Mouse (Mus musculus) brain, embryonic 14.5 days (tissue): ENCODE measurements at regions not wholly inside any gene's neighbourhood (a gene's known extent, or its start where the extent isn't known, plus 50 kb on each side); places are given as distances from the start of the nearest gene placed in this dataset.

ENCODE experiments used
- CTCF ChIP-seq: fragments of 200-500 bp; IDR thresholded peaks from 2 replicates; pipeline ENCODE4 v1.5.1; 2012; ENCODE audit warnings: inconsistent platforms, mild to moderate bottlenecking, moderate library complexity, borderline replicate concordance; ENCODE audit not compliant: insufficient read depth, insufficient read length; ENCODE audit errors: extremely low read depth
- POLR2A ChIP-seq: fragments of 200-500 bp; IDR thresholded peaks from 2 replicates; pipeline ENCODE4 v1.6.1; 2012; ENCODE audit warnings: mild to moderate bottlenecking, inconsistent platforms, borderline replicate concordance; ENCODE audit not compliant: poor library complexity, insufficient read depth, insufficient read length, severe bottlenecking; ENCODE audit errors: extremely low read depth

DNA sequence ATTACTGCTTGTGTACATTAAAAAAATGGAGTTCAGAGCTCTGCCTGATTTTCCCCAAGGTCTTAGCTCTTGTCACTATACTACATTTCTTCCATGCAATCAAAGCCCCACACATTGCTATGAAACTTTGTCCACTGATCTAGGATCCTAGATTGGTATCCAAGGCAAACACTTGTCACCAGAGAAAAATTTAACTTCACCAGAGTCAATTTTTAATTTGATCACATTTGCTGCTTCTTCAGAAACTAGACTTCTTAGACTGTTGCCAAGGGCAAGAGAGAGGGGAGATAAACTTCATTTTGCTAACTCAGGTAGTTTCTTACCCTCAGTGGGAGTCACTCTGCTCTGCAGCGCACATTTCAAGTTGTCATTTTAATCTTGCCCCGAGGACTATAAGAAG lies 1775.9 kb upstream of the Gm7489 start:
- TF ChIP-seq CTCF (no peak), POLR2A (no peak)
